Mouse (Mus musculus) embryonic fibroblast, embryonic 13.5 days (primary cell): ENCODE measurements around the gene Usp5.

Experiments used
- CTCF ChIP-seq: IDR thresholded peaks from 2 replicates; pipeline ENCODE4 v1.5.1; 2011; ENCODE audit warnings: mild to moderate bottlenecking, control low read depth, low read length, moderate library complexity, borderline replicate concordance; ENCODE audit not compliant: insufficient read depth
- POLR2A ChIP-seq: IDR thresholded peaks from 2 replicates; pipeline ENCODE4 v1.6.1; 2011; ENCODE audit warnings: low read depth, mild to moderate bottlenecking, control low read depth, low read length, moderate library complexity

DNA sequence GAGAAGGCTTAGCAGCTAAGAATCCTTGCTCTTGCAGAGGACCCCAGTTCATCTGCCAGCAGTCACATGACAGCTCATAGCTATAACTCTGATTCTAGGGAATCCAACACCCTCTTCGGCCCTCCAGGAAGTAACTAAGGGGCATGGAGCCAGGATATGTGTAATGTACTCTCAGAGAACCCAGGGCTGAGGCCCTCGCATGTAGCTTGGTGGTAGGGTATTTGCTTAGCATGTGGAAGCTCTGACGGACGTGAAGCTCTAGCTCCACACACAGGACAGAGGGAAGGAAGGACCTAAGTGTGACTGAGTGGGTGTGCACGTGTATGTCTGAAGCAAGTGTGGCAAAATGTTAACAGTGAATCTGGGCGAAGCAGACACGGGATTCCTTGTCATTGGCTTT lies 7.1 kb upstream of the Usp5 start:
- TF ChIP-seq CTCF (peak; percentile 8; the same call in 1 of the 2 replicates), POLR2A (no peak)
